Mouse (Mus musculus): ENCODE measurements around the gene Mier1.

The Mier1 gene

DNA sequence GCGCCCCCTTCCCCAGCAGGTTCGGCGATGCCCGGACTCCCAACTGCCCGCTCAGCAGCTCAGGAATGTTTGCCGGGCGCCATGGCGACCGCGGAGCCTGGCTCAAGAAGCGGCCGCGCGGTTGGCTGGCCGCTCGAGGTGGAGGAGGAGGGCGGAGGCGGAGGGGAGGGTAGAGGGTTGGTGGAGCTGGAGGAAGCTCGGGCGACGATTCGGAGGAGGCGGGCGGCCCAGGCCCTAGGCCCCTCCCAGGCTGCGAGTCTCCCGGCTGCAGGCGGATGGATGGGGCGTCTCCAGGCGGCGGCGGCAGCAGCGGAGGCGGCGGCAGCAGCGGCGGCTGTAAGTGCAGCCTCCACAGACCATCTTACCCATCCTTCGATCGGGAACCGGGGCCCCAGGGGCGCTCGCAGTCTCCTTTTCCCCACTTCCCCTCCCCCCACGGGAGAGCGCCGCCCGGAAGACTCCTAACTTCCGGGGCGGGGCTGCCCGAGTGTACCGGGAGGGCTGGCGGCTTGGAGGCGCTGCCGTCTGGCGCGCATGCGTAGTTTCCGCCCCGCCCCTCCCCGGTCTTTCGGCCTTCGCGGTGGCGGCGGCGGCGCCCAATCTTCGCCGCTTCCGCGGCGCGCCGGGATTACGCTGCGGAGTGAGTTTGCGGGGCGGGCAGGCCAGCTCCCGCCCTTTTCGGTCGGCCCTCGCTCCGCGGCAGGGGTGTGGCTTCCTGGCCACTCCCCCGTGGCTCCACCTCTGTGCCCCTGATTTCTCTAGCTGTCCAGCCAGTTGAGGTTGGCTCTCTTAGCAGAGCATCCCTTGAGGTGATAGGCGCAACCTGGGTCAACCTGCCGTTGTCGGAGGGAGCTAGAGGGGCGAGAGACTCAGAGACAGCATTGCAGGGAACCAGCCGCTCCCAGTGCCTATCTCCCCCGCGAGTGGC lies at the start of gene Mier1, which contains the start of gene Wdr78:
TSS of gene Mier1 (plus strand) at position 207 of the 928 bp plus-strand sequence.
TSS of gene Wdr78 (minus strand) at position 372 of the 928 bp plus-strand sequence.
- DNase-seq (ENCODE audit: low read depth, low spot score): peak; percentile 92

DNA sequence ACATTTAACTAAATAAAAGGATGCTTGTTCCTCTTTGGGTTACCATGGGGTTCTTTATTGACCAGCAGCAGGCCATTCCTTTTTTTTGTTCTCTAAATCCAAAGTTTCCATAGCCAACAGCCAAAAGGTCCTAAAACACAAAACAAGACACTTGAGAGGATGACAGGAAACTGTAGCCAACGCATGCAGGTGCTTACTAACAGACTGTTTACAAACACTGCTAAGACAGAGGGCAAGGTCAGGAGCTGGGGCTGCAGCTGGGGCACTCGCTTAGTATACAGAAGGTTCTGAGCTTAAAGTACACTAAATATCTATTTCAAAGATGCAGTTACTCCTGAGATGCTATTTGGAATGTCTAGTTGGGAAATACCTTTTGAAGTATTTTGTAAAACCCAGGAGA lies 49.8 kb upstream of the Mier1 start:
- no peak for DNase-seq (ENCODE audit: low read depth, low spot score)

GRCm38 (mm10) chr4:103064976-103065375 lies 49.2 kb upstream of the Mier1 start:
- no peak for DNase-seq (ENCODE audit: low read depth, low spot score)

GRCm38 (mm10) chr4:103067906-103068655 lies 46.1 kb upstream of the Mier1 start:
- DNase-seq (ENCODE audit: low read depth, low spot score): peak; percentile 37

GRCm38 (mm10) chr4:103070631-103071030 lies 43.6 kb upstream of the Mier1 start:
- DNase-seq (ENCODE audit: low read depth, low spot score): no peak

- DNase-seq (ENCODE audit: low read depth, low spot score): peak; percentile 32
Measured at GRCm38 (mm10) chr4:103085237-103085636, 29.0 kb upstream of the Mier1 start.

DNA sequence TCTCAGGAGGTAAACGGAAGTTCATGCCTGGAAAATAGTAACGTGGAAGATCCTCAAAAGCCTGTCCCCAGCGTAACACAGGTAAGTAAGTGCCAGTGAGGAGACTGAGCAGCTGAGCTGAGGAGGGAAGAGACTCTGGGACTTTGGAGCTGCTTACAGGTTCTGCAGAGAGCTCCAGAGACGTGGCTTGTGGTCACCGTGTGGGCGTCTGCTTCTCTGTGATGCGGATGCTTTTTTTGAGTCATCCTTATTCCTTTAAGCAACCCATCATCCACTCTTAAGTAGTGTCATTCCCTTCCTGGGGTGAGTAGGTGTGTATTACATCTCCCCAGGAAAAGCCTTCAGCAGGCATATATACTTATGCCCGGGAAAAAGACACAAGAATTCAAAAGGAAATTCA lies 18.3 kb upstream of the Mier1 start:
- no peak for DNase-seq (ENCODE audit: low read depth, low spot score)

GRCm38 (mm10) chr4:103098532-103098931 lies 15.7 kb upstream of the Mier1 start:
- no peak for DNase-seq (ENCODE audit: low read depth, low spot score)

DNA sequence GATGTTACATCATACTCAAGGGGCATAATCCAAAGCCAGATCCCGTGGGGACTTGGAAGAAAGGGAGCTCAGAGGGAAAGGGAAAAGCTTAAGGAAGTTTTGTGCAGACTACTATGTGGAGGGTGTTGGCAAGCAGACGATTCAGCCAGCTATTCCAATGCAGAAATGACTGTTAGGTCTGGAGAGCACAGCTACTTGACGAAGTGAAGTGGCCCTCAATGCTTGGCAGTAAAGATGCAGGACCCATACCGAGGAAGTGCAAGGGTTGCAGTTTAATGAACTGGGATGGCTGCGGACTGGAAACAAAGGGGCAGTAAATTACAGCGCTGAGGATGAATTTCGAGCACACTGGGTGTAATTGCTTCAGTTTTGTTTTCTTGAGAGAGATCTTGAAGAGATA lies 1.5 kb upstream of the Mier1 start:
- no peak for DNase-seq (ENCODE audit: low read depth, low spot score)

DNA sequence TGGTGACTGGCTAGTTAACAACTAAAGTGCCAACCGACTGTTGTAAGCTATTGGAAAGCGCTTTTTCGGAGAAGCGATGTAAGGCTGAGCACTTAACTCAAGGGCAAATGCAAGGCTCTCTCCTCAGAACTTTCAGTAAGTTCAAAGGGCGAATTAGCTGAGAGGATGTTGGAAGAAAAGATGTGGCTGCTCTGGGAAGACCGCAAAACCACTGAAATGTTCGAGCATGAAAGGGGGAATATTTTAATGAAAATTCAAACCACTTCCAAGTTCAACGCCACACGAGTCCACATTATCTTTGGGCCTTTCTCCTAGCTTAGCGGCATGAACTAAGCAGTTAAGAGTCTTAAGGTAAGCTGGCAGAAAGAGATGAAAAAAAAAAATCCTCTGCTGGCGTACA lies 788 bp upstream of the Mier1 start:
- DNase-seq (ENCODE audit: low read depth, low spot score): no peak

- no peak for DNase-seq (ENCODE audit: low read depth, low spot score)
Measured at GRCm38 (mm10) chr4:103118888-103119228, 4.7 kb downstream of the Mier1 start.

DNA sequence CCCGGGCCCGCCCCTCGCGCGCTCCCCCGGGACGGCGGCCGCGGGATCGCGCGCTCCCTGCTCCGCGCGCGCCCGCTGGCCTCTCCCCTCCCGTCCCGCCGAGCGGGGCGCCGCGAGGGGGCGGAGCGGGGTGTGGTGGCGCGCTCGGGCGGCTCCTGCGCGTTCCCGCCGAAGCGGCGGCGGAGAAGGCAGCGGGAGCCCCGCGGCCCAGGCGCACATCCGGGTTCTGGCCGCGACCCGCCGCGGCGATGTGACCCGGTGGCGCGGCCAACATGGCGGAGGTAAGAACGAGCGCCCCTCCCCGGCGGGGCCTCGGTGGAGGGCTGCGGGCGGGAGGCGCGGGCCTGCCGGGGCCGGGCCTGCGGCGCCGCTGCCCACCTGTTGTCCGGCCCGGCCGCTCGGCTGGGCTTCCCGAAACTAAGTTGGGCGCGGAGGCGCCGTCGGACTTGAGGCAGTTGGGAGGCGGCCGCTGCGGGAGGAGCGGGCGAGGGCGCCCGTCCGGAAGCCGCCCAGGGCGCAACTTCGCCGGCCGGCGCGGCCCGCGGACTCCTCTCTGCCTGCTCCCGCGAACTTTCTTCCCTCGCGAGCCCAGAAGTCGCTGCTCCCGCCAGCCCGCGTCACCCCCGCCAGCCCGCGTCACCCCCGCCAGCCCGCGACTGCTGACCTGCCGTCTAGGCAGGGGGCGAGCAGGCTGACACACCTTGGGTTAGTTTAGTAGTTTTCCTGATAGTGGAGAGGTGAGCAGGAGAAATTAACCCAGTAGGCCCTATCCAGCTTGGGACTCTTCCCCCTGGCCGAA lies 5.2 kb downstream of the Mier1 start:
- peak; percentile 69 for DNase-seq (ENCODE audit: low read depth, low spot score)

- DNase-seq (ENCODE audit: low read depth, low spot score): peak; percentile 17
Measured at GRCm38 (mm10) chr4:103120028-103120384, 5.8 kb downstream of the Mier1 start.

GRCm38 (mm10) chr4:103120395-103120794 lies 6.2 kb downstream of the Mier1 start:
- no peak for DNase-seq (ENCODE audit: low read depth, low spot score)

DNA sequence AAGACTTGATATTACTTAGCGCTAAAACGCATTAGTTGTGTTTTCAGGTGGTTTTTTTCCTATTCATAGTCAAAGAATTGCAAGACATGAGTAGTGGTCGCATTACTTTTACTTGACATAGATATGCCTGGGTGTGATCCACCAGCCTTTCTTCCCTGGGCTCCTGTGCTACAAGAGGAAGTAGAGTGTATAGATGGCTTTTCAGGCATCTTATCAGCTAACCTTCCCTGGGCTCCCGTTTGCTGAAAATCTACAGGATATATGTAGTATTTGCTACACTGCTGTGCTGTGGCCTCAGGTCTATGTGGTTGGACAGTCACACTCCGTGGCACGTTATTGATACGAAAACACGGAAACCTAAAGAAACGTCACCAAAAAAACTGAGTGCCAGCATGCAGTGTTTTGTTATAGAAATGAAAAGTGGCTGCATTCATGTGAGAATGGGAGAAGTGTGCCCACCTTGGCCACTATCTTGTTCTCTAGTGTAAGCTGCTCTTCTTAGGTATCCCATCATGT lies 6.7 kb downstream of the Mier1 start:
- no peak for DNase-seq (ENCODE audit: low read depth, low spot score)

GRCm38 (mm10) chr4:103123086-103123485 lies 8.9 kb downstream of the Mier1 start:
- no peak for DNase-seq (ENCODE audit: low read depth, low spot score)

DNA sequence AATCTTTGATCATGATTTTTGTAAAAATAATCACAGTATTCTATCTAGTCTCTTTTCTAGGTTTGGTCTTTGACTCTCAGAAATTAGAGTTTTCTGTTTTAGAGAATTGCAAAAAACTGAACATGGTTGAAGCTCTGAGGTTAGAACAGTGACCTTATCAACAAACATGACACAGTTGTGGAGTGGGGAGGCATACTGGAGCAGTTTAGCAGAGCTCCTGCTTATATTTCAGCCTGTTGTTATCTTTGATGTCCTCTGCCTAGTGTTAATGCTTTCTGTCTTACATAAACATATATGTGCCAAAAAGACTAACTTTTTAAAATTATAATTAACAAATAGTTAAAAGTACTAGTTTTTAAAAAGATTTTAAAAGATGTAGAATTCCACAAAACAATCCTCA lies 9.4 kb downstream of the Mier1 start:
- no peak for DNase-seq (ENCODE audit: low read depth, low spot score)

- no peak for DNase-seq (ENCODE audit: low read depth, low spot score)
Measured at GRCm38 (mm10) chr4:103126533-103126932, 12.3 kb downstream of the Mier1 start.

- no peak for DNase-seq (ENCODE audit: low read depth, low spot score)
Measured at GRCm38 (mm10) chr4:103136946-103137345, 22.8 kb downstream of the Mier1 start.

DNA sequence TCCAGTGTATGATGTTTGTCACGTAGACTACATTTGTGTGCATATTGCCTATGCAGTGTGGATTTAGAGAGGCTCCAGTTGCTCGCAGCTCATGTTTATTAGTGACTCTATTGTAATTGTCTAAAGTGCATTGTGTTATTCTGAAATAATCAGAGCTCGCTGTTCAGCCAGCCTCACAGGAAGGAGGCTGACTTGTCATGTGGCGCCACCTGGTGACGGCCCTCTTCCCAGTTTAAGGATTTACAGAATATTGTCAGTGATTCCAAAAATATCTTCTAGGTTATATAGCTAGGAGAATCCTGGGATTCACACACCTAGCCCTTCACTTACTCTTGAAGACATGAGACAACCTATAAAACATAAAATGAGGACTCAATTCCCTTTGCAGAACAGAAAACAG lies 32.1 kb downstream of the Mier1 start:
- peak; percentile 47 for DNase-seq (ENCODE audit: low read depth, low spot score)

DNA sequence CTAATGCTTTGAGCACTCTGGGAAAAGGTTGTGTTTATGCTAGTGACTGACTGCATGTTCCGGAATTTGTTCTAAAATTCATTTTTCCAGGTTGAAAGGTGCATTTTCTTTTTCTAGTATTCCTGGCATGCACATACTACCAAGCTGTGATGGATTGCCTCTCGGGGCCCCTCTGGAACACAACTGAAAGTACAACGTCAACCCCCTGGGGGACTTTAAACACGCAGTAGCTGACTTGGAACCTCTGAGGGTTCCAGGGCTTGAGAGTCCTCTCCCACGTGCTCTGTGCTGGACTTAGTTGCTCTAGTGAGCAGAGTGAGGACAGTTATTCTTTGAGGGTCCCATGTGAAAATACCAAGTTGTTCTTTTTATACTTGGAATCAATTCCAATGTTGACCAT lies 37.8 kb downstream of the Mier1 start:
- DNase-seq (ENCODE audit: low read depth, low spot score): no peak

GRCm38 (mm10) chr4:103158781-103159180 lies 44.6 kb downstream of the Mier1 start:
- no peak for DNase-seq (ENCODE audit: low read depth, low spot score)
